Mouse (Mus musculus): Measurements from ENCODE around the gene Brwd1.
"Not testable (repeated sequence)": the region's sequence is repeated elsewhere in the genome, so short reads cannot be mapped to it uniquely, and the experiment has no call there.

DNA sequence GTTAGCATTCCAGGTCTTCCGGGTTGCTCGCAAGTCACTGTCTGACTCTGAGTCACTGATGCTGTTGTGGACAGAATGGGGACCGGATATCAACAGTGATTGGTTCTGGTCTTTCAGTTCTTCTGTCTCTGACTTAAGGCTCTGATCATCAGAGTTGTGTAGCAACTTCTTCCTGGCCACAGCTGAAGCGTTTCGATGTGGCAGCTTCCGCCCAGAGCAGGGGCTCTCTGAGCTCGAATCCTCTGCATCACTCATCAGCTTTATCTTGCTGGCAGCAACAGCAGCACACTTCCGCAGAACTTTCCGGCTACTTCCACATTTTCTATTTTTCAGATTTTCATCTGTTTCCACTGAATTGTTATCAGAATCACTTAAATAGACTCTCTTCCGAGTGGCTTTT, 78.0 kb downstream of the Brwd1 start:
- not testable (repeated sequence) for TF ChIP-seq POLR2A, CTCF (IDR thresholded peaks at IDR 0.05; ENCODE audit: insufficient read depth, low read depth, low read length)

All from olfactory bulb, adult 2 months (tissue).